Mouse (Mus musculus): ENCODE data around the gene Hsd17b1. TPM values are rescaled to one million over a fixed set of nuclear protein-coding genes. Genes with fewer than 3 reads are reported as not detected.

Gene Hsd17b1
- polyA plus RNA-seq, 1 experiment from 2014 or later: 0.13 TPM

DNA sequence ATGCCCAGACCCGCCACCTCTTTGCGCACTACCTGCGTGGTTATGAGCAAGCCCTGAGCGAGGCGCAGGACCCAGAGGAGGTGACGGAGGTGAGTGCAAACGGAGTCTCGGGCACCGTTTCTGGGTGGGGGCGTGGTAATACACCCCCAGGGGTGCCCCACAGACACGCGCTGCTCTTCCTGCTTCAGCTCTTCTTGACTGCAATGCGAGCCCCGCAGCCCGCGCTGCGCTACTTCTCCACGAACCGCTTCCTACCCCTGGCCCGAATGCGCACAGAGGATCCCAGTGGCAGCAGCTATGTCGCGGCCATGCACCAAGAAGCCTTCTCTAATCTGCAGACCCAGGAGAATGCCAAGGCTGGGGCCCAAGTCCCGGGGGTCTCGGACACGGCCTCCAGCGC lies 1.5 kb downstream of the Hsd17b1 start:
- Histone ChIP-seq H3K27me3 (replicated peaks) (peaks cover 43% of the 10 kb centered on the region), H3K9me3 (no peaks in the 10 kb centered on the region), H3K4me2 (peak overlapping the region; percentile 37), H3K27ac (no peak overlapping the region), H3K4me1 (peaks cover 23% of the 10 kb centered on the region), H3K4me3 (replicated peaks) (peak overlapping the region; percentile 17), H3K36me3 (no peaks in the 10 kb centered on the region), H3K9ac (no peak overlapping the region)
- 4% methylated on average over 27 of the region's 27 CpGs for WGBS
- ATAC-seq (ENCODE audit: insufficient read depth, low FRiP score, low read depth): no peak

DNA sequence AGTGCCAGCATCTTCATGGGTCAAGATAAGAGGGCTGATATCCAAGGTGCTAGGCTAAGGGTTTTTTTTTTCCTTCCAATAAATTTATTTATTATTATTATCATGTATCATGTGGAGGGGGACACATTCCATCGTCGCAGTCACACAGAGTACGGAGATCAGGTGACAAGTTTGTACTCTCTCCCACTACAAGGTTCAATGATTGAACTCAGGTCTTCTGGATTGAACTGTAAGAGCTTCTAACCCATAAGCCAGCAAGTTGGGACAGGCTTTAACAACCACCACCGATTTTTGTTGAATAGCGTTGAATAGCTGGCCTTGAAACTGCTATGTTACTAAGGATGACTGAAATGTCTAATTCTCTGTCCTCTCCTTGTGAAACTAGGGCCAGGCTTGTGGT lies 2.2 kb downstream of the Hsd17b1 start:
- WGBS: 68% methylated on average over 5 of the region's 5 CpGs
- H3K9me3 ChIP-seq: no peaks in the 10 kb centered on the region

DNA sequence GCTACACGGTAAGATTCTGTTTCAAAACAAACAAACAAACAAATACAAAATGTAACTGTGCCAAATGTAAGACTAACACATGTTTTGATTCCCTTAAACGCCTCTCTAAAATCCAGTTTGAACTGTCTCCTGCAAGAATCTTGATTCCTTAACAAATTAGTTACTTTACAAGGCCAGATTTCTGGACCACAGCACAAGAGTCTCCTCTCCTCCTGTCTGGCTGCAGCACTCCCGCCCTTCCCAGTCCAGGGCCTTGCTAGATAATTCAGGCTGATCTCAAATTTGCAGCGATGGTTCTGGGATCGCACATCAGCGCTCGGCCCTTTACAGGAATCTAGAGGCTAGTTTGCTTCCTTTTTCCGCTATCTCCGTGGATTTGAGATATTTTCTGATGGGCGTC lies 3.4 kb downstream of the Hsd17b1 start:
- peaks cover 36% of the 10 kb centered on the region for H3K4me1 ChIP-seq
- peak overlapping the region; percentile 92 for H3K27ac ChIP-seq
- H3K4me3 ChIP-seq (replicated peaks): peak overlapping the region; percentile 88
- peak overlapping the region; percentile 37; the same call in 1 of the 2 replicates for H3K9ac ChIP-seq
- no peak for ATAC-seq (ENCODE audit: insufficient read depth, low FRiP score, low read depth)
- 6% methylated on average over 10 of the region's 10 CpGs for WGBS
- peaks cover 43% of the 10 kb centered on the region for H3K27me3 ChIP-seq (replicated peaks)
- H3K36me3 ChIP-seq: no peaks in the 10 kb centered on the region
- peak overlapping the region; percentile 84 for H3K4me2 ChIP-seq
- no peaks in the 10 kb centered on the region for H3K9me3 ChIP-seq

More for the DNA sequence above, 2.2 kb downstream of the Hsd17b1 start:
- Histone ChIP-seq H3K4me1 (peaks cover 23% of the 10 kb centered on the region), H3K9ac (no peak overlapping the region), H3K4me3 (replicated peaks) (no peak overlapping the region), H3K36me3 (no peaks in the 10 kb centered on the region), H3K4me2 (no peak overlapping the region), H3K27ac (no peak overlapping the region), H3K27me3 (replicated peaks) (peaks cover 43% of the 10 kb centered on the region)
- ATAC-seq (ENCODE audit: insufficient read depth, low FRiP score, low read depth): no peak

GRCm38 (mm10) chr11:101082208-101083082 lies 4.2 kb downstream of the Hsd17b1 start, which contains the start of gene Coasy:
Gene Coasy, plus strand, starts transcription at chr11:101082565.
- Histone ChIP-seq H3K4me3 (replicated peaks) (peak within 1 kb of the TSS; percentile 88), H3K9me3 (no peaks in the 10 kb centered on the region), H3K27me3 (replicated peaks) (peaks cover 36% of the 10 kb centered on the region), H3K36me3 (no peaks in the 10 kb centered on the region), H3K9ac (peak within 1 kb of the TSS; percentile 89), H3K27ac (peak within 1 kb of the TSS; percentile 92), H3K4me1 (peaks cover 39% of the 10 kb centered on the region), H3K4me2 (peak within 1 kb of the TSS; percentile 84)
- 0% methylated on average over 51 of the region's 51 CpGs for WGBS
- peak; percentile 84 for ATAC-seq (ENCODE audit: insufficient read depth, low FRiP score, low read depth)

- H3K9ac ChIP-seq: peak overlapping the region; percentile 89
- 31% methylated on average over 19 of the region's 19 CpGs for WGBS
Measured at GRCm38 (mm10) chr11:101083083-101083697, 5.0 kb downstream of the Hsd17b1 start.

DNA sequence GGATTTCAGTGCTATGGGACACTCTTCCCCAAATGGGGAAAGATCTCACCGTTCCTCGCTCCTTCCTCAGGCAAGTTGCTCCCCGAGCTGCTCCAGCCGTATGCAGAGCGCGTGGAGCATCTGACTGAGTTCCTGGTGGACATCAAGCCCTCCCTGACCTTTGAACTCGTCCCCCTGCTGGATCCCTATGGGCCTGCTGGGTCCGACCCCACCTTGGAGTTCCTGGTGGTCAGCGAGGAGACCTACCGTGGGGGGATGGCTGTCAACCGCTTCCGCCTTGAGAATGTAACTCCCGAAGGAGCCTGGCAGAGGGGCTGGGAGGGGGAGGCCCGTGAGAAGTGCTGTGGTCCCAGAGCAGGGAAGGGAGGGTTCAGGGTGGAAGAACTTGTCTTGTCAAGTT lies 6.0 kb downstream of the Hsd17b1 start:
- Histone ChIP-seq H3K27me3 (replicated peaks) (peaks cover 18% of the 10 kb centered on the region), H3K9me3 (no peaks in the 10 kb centered on the region), H3K27ac (no peak overlapping the region), H3K4me3 (replicated peaks) (no peak overlapping the region), H3K9ac (no peak overlapping the region), H3K4me2 (no peak overlapping the region), H3K4me1 (peaks cover 50% of the 10 kb centered on the region), H3K36me3 (peaks cover 3% of the 10 kb centered on the region; the same call in 1 of the 2 replicates)
- ATAC-seq (ENCODE audit: insufficient read depth, low FRiP score, low read depth): no peak
- 83% methylated on average over 14 of the region's 14 CpGs for WGBS

More at GRCm38 (mm10) chr11:101083083-101083697, 5.0 kb downstream of the Hsd17b1 start:
- Histone ChIP-seq H3K27ac (peak overlapping the region; percentile 92), H3K9me3 (no peaks in the 10 kb centered on the region), H3K4me1 (peaks cover 47% of the 10 kb centered on the region), H3K36me3 (no peaks in the 10 kb centered on the region), H3K4me3 (replicated peaks) (peak overlapping the region; percentile 88), H3K4me2 (peak overlapping the region; percentile 84), H3K27me3 (replicated peaks) (peaks cover 29% of the 10 kb centered on the region)
- 0 out of 2 replicates have a peak, but pooled peaks have one; percentile 2 for ATAC-seq (ENCODE audit: insufficient read depth, low FRiP score, low read depth)

DNA sequence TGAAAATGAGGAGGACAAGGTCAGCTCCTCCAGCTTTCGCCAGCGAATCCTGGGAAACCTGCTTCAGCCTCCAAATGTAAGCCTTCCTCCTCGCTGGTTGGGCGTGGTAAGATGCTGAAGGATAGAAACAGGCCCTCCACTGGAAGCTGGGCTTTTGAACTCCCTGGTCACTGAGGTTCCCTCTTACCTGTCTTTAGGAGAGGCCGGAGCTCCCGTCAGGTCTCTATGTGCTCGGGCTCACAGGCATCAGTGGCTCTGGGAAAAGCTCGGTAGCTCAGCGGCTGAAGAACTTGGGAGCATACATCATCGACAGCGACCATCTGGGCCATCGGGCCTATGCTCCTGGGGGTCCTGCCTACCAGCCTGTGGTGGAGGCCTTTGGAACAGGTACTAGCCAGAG lies 6.6 kb downstream of the Hsd17b1 start:
- no peak for ATAC-seq (ENCODE audit: insufficient read depth, low FRiP score, low read depth)
- Histone ChIP-seq H3K9ac (no peak overlapping the region), H3K4me2 (no peak overlapping the region), H3K9me3 (no peaks in the 10 kb centered on the region), H3K36me3 (peaks cover 4% of the 10 kb centered on the region), H3K4me1 (peaks cover 45% of the 10 kb centered on the region), H3K27ac (no peak overlapping the region), H3K27me3 (replicated peaks) (peaks cover 12% of the 10 kb centered on the region), H3K4me3 (replicated peaks) (no peak overlapping the region)
- WGBS: 90% methylated on average over 12 of the region's 12 CpGs

- no peak for ATAC-seq (ENCODE audit: insufficient read depth, low FRiP score, low read depth)
- Histone ChIP-seq H3K4me3 (replicated peaks) (no peak overlapping the region), H3K9ac (no peak overlapping the region; the same call in 1 of the 2 replicates), H3K9me3 (no peaks in the 10 kb centered on the region), H3K4me2 (no peak overlapping the region), H3K27me3 (replicated peaks) (peaks cover 4% of the 10 kb centered on the region; the same call in 1 of the 2 replicates), H3K36me3 (peaks cover 4% of the 10 kb centered on the region), H3K4me1 (peaks cover 44% of the 10 kb centered on the region), H3K27ac (peak overlapping the region; percentile 87)
- WGBS: 90% methylated on average over 18 of the region's 18 CpGs
Measured at GRCm38 (mm10) chr11:101085617-101086322, 7.6 kb downstream of the Hsd17b1 start.

GRCm38 (mm10) chr11:101086323-101086674 lies 8.1 kb downstream of the Hsd17b1 start:
- Histone ChIP-seq H3K27ac (peak overlapping the region; percentile 87), H3K4me2 (peak overlapping the region; percentile 93), H3K36me3 (peaks cover 9% of the 10 kb centered on the region), H3K9ac (peak overlapping the region; percentile 12; the same call in 1 of the 2 replicates), H3K4me1 (peaks cover 43% of the 10 kb centered on the region), H3K9me3 (no peaks in the 10 kb centered on the region), H3K4me3 (replicated peaks) (peak overlapping the region; percentile 77), H3K27me3 (replicated peaks) (0 out of 2 replicates have a peak, but pooled peaks cover 3% of the 10 kb centered on the region)
- no peak for ATAC-seq (ENCODE audit: insufficient read depth, low FRiP score, low read depth)
- 78% methylated on average over 6 of the region's 6 CpGs for WGBS

DNA sequence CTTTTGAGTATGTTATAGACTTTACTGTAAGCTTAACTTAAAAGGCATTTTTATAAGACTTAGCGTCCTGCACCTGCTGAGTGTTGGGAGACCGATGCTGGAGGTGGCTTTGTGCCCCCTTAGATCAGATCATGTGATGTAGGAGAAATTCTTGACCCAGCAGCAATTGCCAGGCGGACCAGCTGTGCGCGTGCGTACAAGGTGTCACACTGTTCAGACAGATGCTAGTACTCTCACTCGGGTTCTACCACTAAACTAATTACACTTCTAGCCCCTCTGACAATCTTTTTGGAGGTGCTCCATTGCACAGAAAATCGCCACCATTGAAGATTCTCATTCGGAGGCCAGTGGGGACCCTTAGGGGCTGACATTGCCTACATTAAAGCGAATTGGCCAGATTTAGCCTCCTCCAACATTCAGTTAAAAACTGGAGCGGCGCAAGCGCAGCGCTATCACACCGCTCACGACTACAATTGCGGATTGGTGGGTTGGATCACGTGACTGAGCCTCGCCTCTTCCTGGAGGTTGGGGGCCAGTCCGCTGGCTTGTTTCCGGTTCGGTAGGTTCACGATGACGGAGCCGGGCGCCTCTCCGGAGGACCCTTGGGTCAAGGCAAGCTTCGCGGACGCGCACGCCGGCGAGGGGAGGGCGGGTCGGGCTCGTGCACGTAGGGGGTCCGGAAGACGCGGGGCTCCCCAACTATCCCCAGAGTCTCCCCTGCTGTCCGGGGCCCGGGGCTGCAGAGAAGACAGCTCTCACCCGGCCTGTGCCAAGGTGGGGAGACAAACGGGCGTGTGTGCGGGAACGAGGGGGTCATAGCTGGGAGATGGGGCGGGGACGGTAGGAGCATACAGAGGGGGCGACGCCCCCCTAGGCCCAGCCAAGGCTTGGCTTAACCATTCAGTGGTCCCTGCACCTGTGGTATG lies 8.8 kb downstream of the Hsd17b1 start, which contains the start of gene Mlx:
TSS of gene Mlx (plus strand) at position 522 of the 926 bp plus-strand sequence.
- H3K4me2 ChIP-seq: peak within 1 kb of the TSS; percentile 93
- peak; percentile 84 for ATAC-seq (ENCODE audit: insufficient read depth, low FRiP score, low read depth)
- H3K9me3 ChIP-seq: no peaks in the 10 kb centered on the region
- H3K9ac ChIP-seq: peak within 1 kb of the TSS; percentile 73
- H3K4me3 ChIP-seq (replicated peaks): peak within 1 kb of the TSS; percentile 77
- peaks cover 17% of the 10 kb centered on the region for H3K36me3 ChIP-seq
- H3K27ac ChIP-seq: peak within 1 kb of the TSS; percentile 87
- 1% methylated on average over 50 of the region's 52 CpGs for WGBS
- no peaks in the 10 kb centered on the region for H3K27me3 ChIP-seq (replicated peaks)
- peaks cover 36% of the 10 kb centered on the region for H3K4me1 ChIP-seq

GRCm38 (mm10) chr11:101087682-101088055 lies 9.5 kb downstream of the Hsd17b1 start:
- peaks cover 36% of the 10 kb centered on the region for H3K4me1 ChIP-seq
- peaks cover 23% of the 10 kb centered on the region for H3K36me3 ChIP-seq
- no peak for ATAC-seq (ENCODE audit: insufficient read depth, low FRiP score, low read depth)
- peak overlapping the region; percentile 73 for H3K9ac ChIP-seq
- peak overlapping the region; percentile 93 for H3K4me2 ChIP-seq
- peak overlapping the region; percentile 87 for H3K27ac ChIP-seq
- peak overlapping the region; percentile 77 for H3K4me3 ChIP-seq (replicated peaks)
- WGBS: 9% methylated on average over 8 of the region's 8 CpGs
- H3K9me3 ChIP-seq: no peaks in the 10 kb centered on the region
- no peaks in the 10 kb centered on the region for H3K27me3 ChIP-seq (replicated peaks)

Data from stomach, embryonic 15.5 days (tissue).